18 mouse cellular contexts compared by ENCODE assay signal in genomic region chr2:5426110-5426509, GRCm38 (mm10).
A peak's percentile ranks its signal among the peaks of the same experiment; 100 is the strongest.
DNase-seq lines count a peak whose midpoint lies in the region; ATAC-seq and TF ChIP-seq lines count a peak whose summit lies in the region.
"Had no signal": no experiment of that assay in that cellular context is flagged by ENCODE, and none has a peak within 500 bp of the region (broad histone marks: within the 10 kb centered on the region; RNA-seq: fewer than 3 reads in every experiment).

No protein-coding gene starts in this region.

- no peak overlapping the region for H3K9ac ChIP-seq in embryonic facial prominence, embryonic 11.5 days (replicated peaks; ENCODE audit: low read length)
- H3K9ac ChIP-seq in forebrain, embryonic 15.5 days (replicated peaks) = no peak overlapping the region
- no peak overlapping the region for H3K9ac ChIP-seq in midbrain, embryonic 14.5 days (replicated peaks; ENCODE audit: low read length)
- H3K9ac ChIP-seq: intestine, embryonic 15.5 days; limb, embryonic 13.5 days; liver, postnatal 0 days; stomach, embryonic 15.5 days had no signal

- H3K27ac ChIP-seq in embryonic facial prominence, embryonic 11.5 days (replicated peaks; ENCODE audit: low read depth, low read length) = no peak overlapping the region
- no peak overlapping the region for H3K27ac ChIP-seq in embryonic facial prominence, embryonic 10.5 days (replicated peaks)
- peak overlapping the region; percentile 35 for H3K27ac ChIP-seq in forebrain, embryonic 15.5 days (replicated peaks)
- H3K27ac ChIP-seq in midbrain, embryonic 14.5 days (replicated peaks; ENCODE audit: low read depth, low read length) = no peak overlapping the region
- H3K27ac ChIP-seq: intestine, embryonic 15.5 days; left cerebral cortex, adult 2 months; limb, embryonic 13.5 days; stomach, embryonic 15.5 days had no signal

- no peaks in the 10 kb centered on the region for H3K36me3 ChIP-seq in embryonic facial prominence, embryonic 11.5 days (replicated peaks; ENCODE audit: control insufficient read depth, insufficient read depth, low read depth, low read length)
- no peaks in the 10 kb centered on the region for H3K36me3 ChIP-seq in embryonic facial prominence, embryonic 10.5 days (replicated peaks)
- H3K36me3 ChIP-seq in forebrain, embryonic 15.5 days = no peaks in the 10 kb centered on the region
- no peaks in the 10 kb centered on the region for H3K36me3 ChIP-seq in midbrain, embryonic 14.5 days (ENCODE audit: control insufficient read depth, insufficient read depth, low read length)
- H3K36me3 ChIP-seq: intestine, embryonic 15.5 days; limb, embryonic 13.5 days; stomach, embryonic 15.5 days had no signal

- intact Hi-C loops in gastrocnemius, postnatal 14 days (cut with DNase I; ENCODE audit: low total_unique reads) = no loop called here

- H3K27me3 ChIP-seq in embryonic facial prominence, embryonic 11.5 days (ENCODE audit: control insufficient read depth, insufficient read depth, low read length) = no peaks in the 10 kb centered on the region
- H3K27me3 ChIP-seq in embryonic facial prominence, embryonic 10.5 days (replicated peaks; ENCODE audit: low read depth, poor library complexity, severe bottlenecking) = no peaks in the 10 kb centered on the region
- H3K27me3 ChIP-seq in forebrain, embryonic 15.5 days = no peaks in the 10 kb centered on the region
- H3K27me3 ChIP-seq in midbrain, embryonic 14.5 days (ENCODE audit: control insufficient read depth, insufficient read depth, low read length) = no peaks in the 10 kb centered on the region; the same call in 1 of the 2 replicates
- H3K27me3 ChIP-seq: intestine, embryonic 15.5 days; limb, embryonic 13.5 days; Patski; stomach, embryonic 15.5 days had no signal

- WGBS in embryonic facial prominence, embryonic 11.5 days = 22% methylated on average over 2 of the region's 2 CpGs
- 32% methylated on average over 2 of the region's 2 CpGs for WGBS in embryonic facial prominence, embryonic 10.5 days
- WGBS in forebrain, embryonic 15.5 days = 4% methylated on average over 2 of the region's 2 CpGs
- 8% methylated on average over 2 of the region's 2 CpGs for WGBS in midbrain, embryonic 14.5 days

- ATAC-seq in embryonic facial prominence, embryonic 11.5 days (replicated peaks; ENCODE audit: insufficient number of reproducible peaks, low FRiP score, low TSS enrichment, low read depth) = no peak
- ATAC-seq in forebrain, embryonic 15.5 days (replicated peaks) = peak; percentile 87
- ATAC-seq in midbrain, embryonic 14.5 days (ENCODE audit: low FRiP score, low TSS enrichment) = no peak
- ATAC-seq: liver, postnatal 0 days; Patski had no signal

- peak; percentile 9 for DNase-seq in embryonic facial prominence, embryonic 11.5 days (ENCODE audit: low spot score)
- no peak for DNase-seq in embryonic facial prominence, embryonic 10.5 days (ENCODE audit: low spot score)
- peak; percentile 91 for DNase-seq in brain, embryonic 14.5 days (ENCODE audit: low read depth)
- DNase-seq in midbrain, embryonic 14.5 days = peak; percentile 53
- DNase-seq in gastrocnemius, postnatal 14 days = no peak
- no peak for DNase-seq in yolk sac, embryonic 10.5 days (ENCODE audit: low spot score)
- no peak for DNase-seq in kidney, adult 18-20 months
- DNase-seq: adrenal gland, adult 8-10 months; cerebellum, postnatal 10 days; liver, postnatal 0 days; lung, postnatal 4 days; thymus, postnatal 4 days had no signal

- H3K4me2 ChIP-seq in embryonic facial prominence, embryonic 11.5 days (ENCODE audit: low read depth, low read length) = no peak overlapping the region
- H3K4me2 ChIP-seq in forebrain, embryonic 15.5 days (replicated peaks) = no peak overlapping the region
- H3K4me2 ChIP-seq in midbrain, embryonic 14.5 days (ENCODE audit: low read length) = no peak overlapping the region
- H3K4me2 ChIP-seq: intestine, embryonic 15.5 days; limb, embryonic 13.5 days; stomach, embryonic 15.5 days had no signal

- no peak for TF ChIP-seq CTCF in brain, embryonic 14.5 days (IDR thresholded peaks at IDR 0.05; ENCODE audit: borderline replicate concordance, extremely low read depth, insufficient read depth, insufficient read length)

- H3K4me1 ChIP-seq in embryonic facial prominence, embryonic 11.5 days (ENCODE audit: control insufficient read depth, insufficient read depth, low read length) = no peaks in the 10 kb centered on the region
- peaks cover 10% of the 10 kb centered on the region for H3K4me1 ChIP-seq in embryonic facial prominence, embryonic 10.5 days
- 0 out of 2 replicates have a peak, but pooled peaks cover 8% of the 10 kb centered on the region for H3K4me1 ChIP-seq in forebrain, embryonic 15.5 days
- H3K4me1 ChIP-seq in midbrain, embryonic 14.5 days (ENCODE audit: control insufficient read depth, insufficient read depth, low read length) = 0 out of 2 replicates have a peak, but pooled peaks cover 6% of the 10 kb centered on the region
- H3K4me1 ChIP-seq: intestine, embryonic 15.5 days; limb, embryonic 13.5 days; stomach, embryonic 15.5 days had no signal

- no peak for TF ChIP-seq POLR2A in brain, embryonic 14.5 days (IDR thresholded peaks at IDR 0.05; ENCODE audit: borderline replicate concordance, extremely low read depth, insufficient read depth, insufficient read length, poor library complexity, severe bottlenecking)

- H3K4me3 ChIP-seq in embryonic facial prominence, embryonic 11.5 days (ENCODE audit: low read depth, low read length) = no peak overlapping the region
- H3K4me3 ChIP-seq in embryonic facial prominence, embryonic 10.5 days = no peak overlapping the region
- no peak overlapping the region for H3K4me3 ChIP-seq in forebrain, embryonic 15.5 days
- no peak overlapping the region for H3K4me3 ChIP-seq in midbrain, embryonic 14.5 days (replicated peaks; ENCODE audit: low read depth, low read length)
- H3K4me3 ChIP-seq: intestine, embryonic 15.5 days; left cerebral cortex, adult 2 months; limb, embryonic 13.5 days; stomach, embryonic 15.5 days had no signal

- no peaks in the 10 kb centered on the region for H3K9me3 ChIP-seq in embryonic facial prominence, embryonic 11.5 days (replicated peaks; ENCODE audit: control insufficient read depth, low read length)
- no peaks in the 10 kb centered on the region for H3K9me3 ChIP-seq in embryonic facial prominence, embryonic 10.5 days
- no peaks in the 10 kb centered on the region for H3K9me3 ChIP-seq in forebrain, embryonic 15.5 days
- no peaks in the 10 kb centered on the region for H3K9me3 ChIP-seq in midbrain, embryonic 14.5 days (ENCODE audit: control insufficient read depth, low read length)
- H3K9me3 ChIP-seq: intestine, embryonic 15.5 days; limb, embryonic 13.5 days; stomach, embryonic 15.5 days had no signal

Comparison
In these comparisons a context has a peak if more than half of its experiments do, and no peak if none do; other contexts are left out.
1. DNase-seq: peak in embryonic facial prominence, embryonic 11.5 days (single experiment), brain, embryonic 14.5 days (single experiment) and midbrain, embryonic 14.5 days (single experiment); none in embryonic facial prominence, embryonic 10.5 days (single experiment), gastrocnemius, postnatal 14 days (single experiment), yolk sac, embryonic 10.5 days (single experiment) and kidney, adult 18-20 months (single experiment).